Mouse (Mus musculus) hindbrain, embryonic 12.5 days (tissue): ENCODE data around the gene Cbx8. TPM values are rescaled to one million over a fixed set of nuclear protein-coding genes. Genes with fewer than 3 reads are reported as not detected.

Source experiments
- polyA plus RNA-seq: library from polyadenylated mRNA; unstranded; fragments of >200 nt; fragmentation: Nextera tagmentation; extraction: Ambion mirVana; gene quantifications from 2 replicates; pipeline ENCODE4 v1.2.1, GENCODE M21; 2016

The Cbx8 gene
- polyA plus RNA-seq, 1 experiment from 2014 or later: 9.9 TPM

Other genes starting within 250 kb of the Cbx8 start
- gene Rbfox3, start 129.4 kb downstream of the Cbx8 start, polyA plus RNA-seq: 26.5 and 33.6 TPM in 2 replicates
- not detected in 2 replicates for gene Enpp7, start 52.8 kb downstream of the Cbx8 start, polyA plus RNA-seq
- gene Cbx2, start 18.0 kb downstream of the Cbx8 start, polyA plus RNA-seq: 60.5 and 62.5 TPM in 2 replicates
- 13.2 and 15.0 TPM in 2 replicates for gene Cbx4, start 45.3 kb upstream of the Cbx8 start, polyA plus RNA-seq
- 34.7 and 36.7 TPM in 2 replicates for gene Tbc1d16, start 187.5 kb upstream of the Cbx8 start, polyA plus RNA-seq
- 19.1 and 20.5 TPM in 2 replicates for gene Ccdc40, start 187.6 kb upstream of the Cbx8 start, polyA plus RNA-seq
- 49.3 and 52.4 TPM in 2 replicates for gene Gaa, start 226.9 kb upstream of the Cbx8 start, polyA plus RNA-seq